Mouse (Mus musculus) megakaryocyte, adult 5-6 weeks (primary cell): ENCODE measurements around the gene Rmdn2. TPM values are rescaled to one million over a fixed set of nuclear protein-coding genes. Genes with fewer than 3 reads are reported as not detected.

Experiments
- ATAC-seq: 2 replicates; pipeline ENCODE4 v1.8.0; 2016; ENCODE audit warnings: mild to moderate bottlenecking, inconsistent platforms; ENCODE audit not compliant: poor library complexity, severe bottlenecking
- total RNA-seq, 2 experiments: library from RNA; stranded (forward) in 1 of 2; stranded (reverse) in 1 of 2; fragments of 153-499, 151-499 nt in 1 of 2; fragments of 221-1000, 200-1000 nt in 1 of 2; gene quantifications; 2 replicates each; pipeline versions ENCODE4 v1.2.3 to v1.2.4; 2015 to 2017

Rmdn2 gene
- total RNA-seq, 2 experiments from 2014 or later = 3.8 to 4.4 TPM

- ATAC-seq = peak; percentile 92
Measured at GRCm38 (mm10) chr17:79614691-79615588, 3.3 kb downstream of the Rmdn2 start.

- ATAC-seq = no peak
Measured at GRCm38 (mm10) chr17:79615897-79616296, 4.2 kb downstream of the Rmdn2 start.

DNA sequence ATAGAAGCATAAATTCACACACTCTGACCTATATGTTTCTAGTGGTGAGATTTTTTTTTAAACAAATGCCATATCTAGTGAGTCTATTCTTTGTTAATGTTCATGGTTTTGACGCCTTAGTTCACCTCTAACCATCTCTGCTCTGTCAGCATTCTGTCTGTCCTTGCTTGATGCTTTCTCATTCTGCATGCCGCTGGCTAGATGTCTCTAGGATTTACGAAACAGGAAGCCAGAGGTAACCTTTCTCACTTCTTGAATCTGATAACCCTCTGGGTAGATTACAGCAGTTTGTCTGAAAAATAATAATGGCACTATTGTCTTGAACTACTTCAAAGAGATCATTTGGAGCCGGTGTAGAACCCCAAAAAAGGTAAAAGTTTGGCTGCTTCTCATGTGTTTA, 5.0 kb downstream of the Rmdn2 start:
- peak; percentile 43 for ATAC-seq

- no peak for ATAC-seq
Measured at GRCm38 (mm10) chr17:79618455-79618854, 6.8 kb downstream of the Rmdn2 start.

DNA sequence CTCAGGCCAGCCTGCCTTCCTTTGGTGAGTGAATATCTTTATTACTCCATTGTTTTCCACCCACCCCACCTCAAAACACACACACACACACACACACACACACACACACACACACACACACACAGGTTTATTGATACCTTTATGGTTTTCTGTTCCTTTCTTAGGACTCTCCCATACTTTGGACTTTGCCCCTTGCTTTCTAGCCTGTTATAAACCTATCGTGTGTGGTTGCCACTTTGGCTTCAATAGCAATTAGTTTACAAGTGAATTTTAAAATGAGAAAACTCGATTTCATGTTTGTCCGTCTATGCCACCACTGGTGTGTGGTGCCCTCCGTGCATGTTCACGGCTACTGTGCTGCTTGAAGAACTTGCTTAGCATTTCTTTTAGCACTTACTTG, 7.3 kb downstream of the Rmdn2 start:
- no peak for ATAC-seq

GRCm38 (mm10) chr17:79622050-79622449, 10.4 kb downstream of the Rmdn2 start:
- ATAC-seq = peak; percentile 98

GRCm38 (mm10) chr17:79622574-79622973, 10.9 kb downstream of the Rmdn2 start:
- ATAC-seq = no peak

DNA sequence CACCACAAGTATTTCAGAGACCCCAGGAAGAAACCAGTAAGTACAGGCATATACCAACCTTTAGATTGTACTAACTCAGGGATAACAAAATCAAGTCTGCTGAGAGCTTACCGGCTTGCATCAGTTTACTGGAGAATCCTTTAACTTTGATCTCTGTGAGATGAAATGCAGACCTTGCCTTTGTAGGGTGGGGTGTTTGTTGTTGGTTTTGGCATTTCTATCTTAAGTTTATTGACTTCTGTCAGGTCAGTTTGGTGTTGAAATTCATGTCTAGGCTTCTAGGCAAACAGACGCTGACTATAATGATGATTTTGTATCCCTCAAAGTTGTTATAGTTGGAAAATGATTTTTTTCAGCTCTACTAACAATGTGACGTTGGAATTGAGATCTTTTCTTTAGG, 12.2 kb downstream of the Rmdn2 start:
- no peak for ATAC-seq

DNA sequence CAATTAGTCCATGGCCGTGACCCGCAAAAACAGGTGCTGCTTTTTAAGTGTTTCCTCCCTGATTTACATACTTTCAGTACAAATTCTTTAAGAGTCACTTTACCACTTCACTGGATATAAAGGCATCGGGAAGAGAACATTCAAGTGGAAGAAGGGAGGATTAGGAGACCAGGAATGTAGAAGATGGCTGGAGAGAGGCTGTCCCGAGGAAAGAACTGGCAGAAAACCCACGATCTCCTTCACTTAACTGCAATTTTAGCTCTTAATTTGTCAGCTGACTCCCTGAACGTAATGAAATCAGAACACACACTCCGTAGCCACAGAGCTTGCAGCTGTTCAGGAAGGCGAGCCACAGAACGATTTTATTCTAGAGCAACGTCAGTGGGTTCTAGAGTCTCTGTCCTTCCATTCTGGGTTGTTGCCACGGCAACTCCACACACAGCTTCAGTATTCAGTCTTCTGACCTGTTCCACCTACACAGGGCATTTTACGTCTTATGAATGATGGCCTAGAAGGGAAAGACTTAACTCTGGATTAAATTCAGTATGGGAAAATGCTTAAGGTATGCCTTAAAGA, 14.7 kb downstream of the Rmdn2 start:
- ATAC-seq = no peak

GRCm38 (mm10) chr17:79649893-79650292, 38.2 kb downstream of the Rmdn2 start:
- no peak for ATAC-seq

GRCm38 (mm10) chr17:79650297-79650696, 38.6 kb downstream of the Rmdn2 start:
- no peak for ATAC-seq

GRCm38 (mm10) chr17:79653171-79653570, 41.5 kb downstream of the Rmdn2 start:
- no peak for ATAC-seq

GRCm38 (mm10) chr17:79654187-79654586, 42.5 kb downstream of the Rmdn2 start:
- ATAC-seq = no peak

DNA sequence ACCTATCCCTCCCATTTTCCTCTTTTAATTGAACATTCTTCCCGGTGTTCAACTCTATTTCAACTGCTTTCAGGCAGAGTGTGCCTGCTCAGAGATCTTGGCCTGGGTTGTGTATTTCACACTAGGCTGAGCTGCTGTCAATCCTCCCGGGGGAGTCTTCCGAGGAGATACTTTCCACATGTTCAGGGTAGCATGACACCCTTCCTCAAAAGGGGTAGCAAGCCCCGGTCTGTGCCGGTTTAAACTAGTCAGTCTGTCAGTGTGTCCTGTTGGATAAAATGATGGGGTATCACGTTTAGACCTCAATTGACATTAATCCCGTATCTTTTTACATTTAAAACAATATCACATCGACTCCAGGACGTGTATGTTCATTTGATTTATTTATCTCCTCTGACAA, 46.1 kb downstream of the Rmdn2 start:
- ATAC-seq = no peak

DNA sequence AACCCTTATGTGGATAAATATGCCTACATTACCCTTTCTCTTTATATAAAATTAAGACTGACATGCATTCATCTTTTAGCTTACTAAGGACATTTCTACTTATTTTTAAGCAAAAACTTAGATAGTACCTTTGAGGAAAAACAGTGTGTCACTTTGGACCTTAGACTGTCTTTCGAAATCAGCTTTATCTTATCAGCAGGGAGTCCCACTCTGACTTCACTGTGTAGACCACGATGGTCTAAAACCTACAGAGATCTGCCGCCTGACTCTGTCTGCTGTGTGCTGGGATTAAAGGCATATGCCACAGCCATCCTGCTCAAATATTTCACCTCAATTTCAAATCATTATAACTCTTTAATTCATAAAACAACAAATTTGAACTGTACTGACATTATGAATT, 46.8 kb downstream of the Rmdn2 start:
- no peak for ATAC-seq

- no peak for ATAC-seq
Measured at GRCm38 (mm10) chr17:79658863-79659262, 47.2 kb downstream of the Rmdn2 start.

DNA sequence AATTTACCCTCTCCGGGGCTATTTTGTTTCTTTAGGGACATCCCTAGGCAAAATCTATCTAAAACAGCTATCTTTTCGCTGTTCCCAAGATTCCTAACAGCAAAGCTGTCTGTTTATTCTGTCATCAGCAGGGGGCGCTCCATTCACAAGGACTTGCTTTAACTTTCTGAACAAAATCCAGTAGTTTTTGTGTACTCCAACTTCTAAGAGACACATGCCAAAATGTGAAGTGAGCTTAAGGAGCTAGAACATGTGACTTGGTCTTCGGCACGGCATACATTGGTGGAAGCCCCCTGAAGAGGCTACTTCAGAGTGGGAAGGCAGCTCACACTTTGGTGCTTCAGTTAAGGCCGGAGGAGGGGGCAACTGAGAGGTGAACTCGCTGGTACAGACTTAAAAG, 49.7 kb downstream of the Rmdn2 start:
- peak; percentile 41; the same call in 1 of the 2 replicates for ATAC-seq

GRCm38 (mm10) chr17:79661848-79662247, 50.2 kb downstream of the Rmdn2 start:
- ATAC-seq = peak; percentile 83

- no peak for ATAC-seq
Measured at GRCm38 (mm10) chr17:79663393-79664105, 51.9 kb downstream of the Rmdn2 start.

DNA sequence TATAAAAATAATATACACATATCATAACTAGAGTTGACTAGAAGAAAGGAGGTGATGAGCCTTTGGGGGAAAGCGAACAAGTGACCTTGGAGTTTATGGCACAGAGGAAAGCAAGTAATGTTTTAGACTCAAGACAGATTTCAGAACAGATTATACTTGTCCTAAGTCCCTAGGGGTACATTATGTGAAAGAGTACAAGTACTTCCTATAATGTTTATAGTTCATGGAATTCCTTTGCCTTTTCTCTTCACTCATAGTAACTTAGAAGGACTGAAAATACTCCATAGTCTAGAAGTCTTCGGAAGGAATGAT, 52.4 kb downstream of the Rmdn2 start:
- no peak for ATAC-seq

DNA sequence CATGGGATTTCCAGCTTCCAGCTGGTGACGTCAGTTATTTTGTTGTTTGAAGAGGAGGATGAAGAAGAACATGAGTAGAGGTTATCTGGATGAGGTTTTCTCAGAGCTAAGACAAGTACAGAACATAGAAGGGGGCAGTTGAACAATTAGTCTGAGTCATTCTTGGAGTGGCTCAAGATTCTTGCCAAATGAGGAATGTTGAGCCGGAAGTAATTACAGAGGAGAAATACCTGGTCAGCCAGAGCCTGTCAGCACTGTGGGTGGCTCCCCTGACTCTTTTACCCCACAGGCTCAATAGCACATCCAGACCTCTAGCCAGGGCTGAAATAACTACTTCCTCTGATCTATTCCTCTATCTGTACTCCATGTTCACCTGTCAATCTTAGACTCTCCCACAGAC, 59.2 kb downstream of the Rmdn2 start:
- no peak for ATAC-seq

DNA sequence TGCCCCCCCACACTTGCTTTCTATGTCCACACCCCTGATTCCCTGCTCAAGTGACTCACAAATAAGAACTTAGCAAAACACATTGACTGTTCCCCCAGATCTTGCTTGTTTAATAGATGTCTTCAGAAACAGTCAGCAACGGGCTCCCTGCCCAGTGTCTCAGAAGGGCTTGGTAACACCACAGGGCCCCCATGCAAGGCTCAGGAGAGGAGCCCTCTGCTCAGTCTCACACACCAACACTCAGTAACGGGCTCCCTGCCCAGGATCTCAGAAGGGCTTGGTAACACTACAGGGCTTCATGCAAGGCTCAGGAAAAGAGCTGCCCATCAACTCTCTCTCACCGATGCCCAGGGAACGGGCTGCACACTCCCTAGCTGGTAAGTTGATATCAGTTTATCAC, 83.4 kb downstream of the Rmdn2 start:
- ATAC-seq = no peak
